Mouse (Mus musculus): ENCODE results near the gene Kcnc2. TPM values are rescaled to one million over a fixed set of nuclear protein-coding genes. Genes with fewer than 3 reads are reported as not detected.

Gene Kcnc2
- polyA plus RNA-seq, 1 experiment from 2014 or later = not detected

DNA sequence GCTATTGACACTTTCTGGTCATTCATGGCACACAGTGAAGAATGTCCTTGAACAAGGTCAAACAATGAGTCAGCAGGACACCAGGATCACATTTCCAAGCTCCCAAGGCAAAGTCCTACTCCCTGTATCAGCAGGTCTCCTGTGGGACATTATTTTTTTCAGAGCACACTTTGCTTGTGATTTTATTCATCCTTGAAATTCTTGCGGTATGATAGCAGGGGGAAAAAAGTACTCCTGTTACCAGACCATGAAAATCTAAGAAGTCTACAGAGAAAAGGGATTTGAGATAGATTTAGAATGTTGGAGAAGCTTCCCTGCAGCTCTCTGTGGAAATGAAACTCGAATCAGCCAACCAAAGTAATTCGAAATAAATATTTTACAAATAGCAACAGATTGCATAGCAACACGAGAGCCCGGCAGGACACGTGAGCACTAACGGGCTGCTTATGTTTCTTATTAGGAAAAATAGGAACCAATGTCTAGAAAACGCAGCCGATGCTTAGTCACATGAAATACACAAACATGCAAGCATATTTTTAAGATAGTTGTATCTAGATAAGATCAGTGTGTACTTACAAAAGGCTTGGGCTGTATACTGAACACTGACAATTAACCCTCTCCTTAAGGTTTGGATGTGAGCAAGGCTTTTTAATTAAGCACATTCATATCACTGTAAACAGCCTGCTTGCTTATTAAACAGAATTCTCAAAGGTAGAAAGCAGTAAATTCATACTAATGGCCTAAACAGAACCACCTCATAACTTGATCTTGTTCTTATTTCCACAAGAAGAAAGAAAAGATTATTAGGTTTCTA, 129.9 kb downstream of the Kcnc2 start:
- Histone ChIP-seq H3K4me2 (no peak overlapping the region), H3K27ac (no peak overlapping the region), H3K9me3 (replicated peaks) (no peaks in the 10 kb centered on the region), H3K27me3 (replicated peaks) (no peaks in the 10 kb centered on the region), H3K4me1 (no peaks in the 10 kb centered on the region), H3K9ac (no peak overlapping the region), H3K4me3 (no peak overlapping the region), H3K36me3 (no peaks in the 10 kb centered on the region)
- WGBS (ENCODE audit: insufficient replicate concordance) = 74% methylated on average over 9 of the region's 9 CpGs
- ATAC-seq = no peak

DNA sequence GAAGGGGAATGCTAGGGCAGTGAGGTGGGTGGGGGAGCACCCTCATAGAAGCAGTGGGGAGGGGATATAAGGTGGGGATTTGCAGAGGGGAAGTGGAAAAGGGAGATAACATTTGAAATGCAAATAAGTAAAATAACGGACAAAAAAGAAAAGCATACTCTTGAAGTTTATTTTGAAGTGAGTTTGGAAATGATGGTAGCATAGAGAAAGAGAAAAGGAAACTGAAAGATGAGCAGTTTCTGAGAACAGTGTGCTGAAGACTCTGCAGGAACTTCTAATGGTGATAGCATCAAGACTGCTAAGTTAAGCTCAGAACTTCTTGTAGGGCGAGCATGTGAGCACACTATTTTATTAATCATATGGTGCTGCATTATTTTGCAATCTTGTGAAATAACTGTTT, 138.6 kb downstream of the Kcnc2 start:
- Histone ChIP-seq H3K27ac (no peak overlapping the region), H3K4me3 (no peak overlapping the region), H3K9me3 (replicated peaks) (no peaks in the 10 kb centered on the region), H3K9ac (no peak overlapping the region), H3K4me2 (no peak overlapping the region), H3K36me3 (no peaks in the 10 kb centered on the region), H3K4me1 (no peaks in the 10 kb centered on the region), H3K27me3 (replicated peaks) (no peaks in the 10 kb centered on the region)
- no peak for ATAC-seq
- 43% methylated on average over 2 of the region's 2 CpGs for WGBS (ENCODE audit: insufficient replicate concordance)

DNA sequence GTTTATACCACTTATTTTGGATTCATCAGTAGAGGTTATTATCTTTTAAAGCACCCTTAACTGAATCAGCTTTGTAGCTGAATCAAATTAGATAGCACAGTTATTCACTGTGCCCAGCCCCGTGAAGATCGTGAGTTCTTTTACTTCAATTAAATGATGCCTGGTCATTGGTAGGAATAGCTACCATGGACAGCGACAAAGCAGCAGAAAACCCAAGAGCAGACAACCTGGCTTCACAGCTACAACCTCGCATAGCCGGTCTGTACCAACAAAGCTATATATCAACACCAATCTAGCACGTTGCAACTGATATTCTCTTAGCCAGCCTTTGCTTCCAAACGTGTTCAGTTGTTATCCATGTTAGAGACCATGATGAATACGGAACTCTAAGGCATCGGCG, 152.4 kb downstream of the Kcnc2 start:
- no peak overlapping the region for H3K27ac ChIP-seq
- H3K9me3 ChIP-seq (replicated peaks) = no peaks in the 10 kb centered on the region
- 53% methylated on average over 10 of the region's 10 CpGs for WGBS (ENCODE audit: insufficient replicate concordance)
- H3K27me3 ChIP-seq (replicated peaks) = no peaks in the 10 kb centered on the region
- H3K4me1 ChIP-seq = no peaks in the 10 kb centered on the region
- H3K4me2 ChIP-seq = no peak overlapping the region
- H3K9ac ChIP-seq = no peak overlapping the region
- no peak for ATAC-seq
- H3K36me3 ChIP-seq = no peaks in the 10 kb centered on the region
- no peak overlapping the region for H3K4me3 ChIP-seq

GRCm38 (mm10) chr10:112436950-112437349, 166.0 kb downstream of the Kcnc2 start:
- Histone ChIP-seq H3K4me3 (no peak overlapping the region), H3K27me3 (replicated peaks) (no peaks in the 10 kb centered on the region), H3K9ac (no peak overlapping the region), H3K36me3 (no peaks in the 10 kb centered on the region), H3K4me1 (no peaks in the 10 kb centered on the region), H3K9me3 (replicated peaks) (no peaks in the 10 kb centered on the region), H3K4me2 (no peak overlapping the region), H3K27ac (no peak overlapping the region)
- no peak for ATAC-seq
- WGBS (ENCODE audit: insufficient replicate concordance) = 44% methylated on average over 2 of the region's 2 CpGs

DNA sequence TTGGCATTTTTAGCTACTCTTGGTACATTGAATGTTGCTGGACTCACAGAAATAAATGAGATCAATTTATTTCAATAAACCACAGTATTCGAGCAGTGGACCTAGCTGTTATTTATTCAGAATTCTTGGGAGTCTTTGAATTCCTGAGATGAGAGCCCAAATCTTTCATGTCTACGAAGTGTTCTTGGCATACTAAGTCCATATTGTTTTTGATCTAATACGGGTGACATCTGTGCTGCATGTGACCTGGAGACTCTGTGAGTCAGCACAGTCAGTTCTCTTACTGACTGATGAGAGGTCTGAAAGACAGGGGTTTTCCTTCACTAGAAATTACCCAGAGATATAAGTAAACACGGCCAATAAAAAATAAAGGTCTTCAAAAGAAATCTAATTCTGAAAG, 173.7 kb downstream of the Kcnc2 start:
- WGBS (ENCODE audit: insufficient replicate concordance) = 53% methylated on average over 4 of the region's 4 CpGs
- H3K27ac ChIP-seq = no peak overlapping the region
- H3K9me3 ChIP-seq (replicated peaks) = no peaks in the 10 kb centered on the region
- H3K4me1 ChIP-seq = no peaks in the 10 kb centered on the region
- H3K4me2 ChIP-seq = no peak overlapping the region
- H3K9ac ChIP-seq = no peak overlapping the region
- no peak for ATAC-seq
- H3K4me3 ChIP-seq = no peak overlapping the region
- no peaks in the 10 kb centered on the region for H3K27me3 ChIP-seq (replicated peaks)
- H3K36me3 ChIP-seq = no peaks in the 10 kb centered on the region

DNA sequence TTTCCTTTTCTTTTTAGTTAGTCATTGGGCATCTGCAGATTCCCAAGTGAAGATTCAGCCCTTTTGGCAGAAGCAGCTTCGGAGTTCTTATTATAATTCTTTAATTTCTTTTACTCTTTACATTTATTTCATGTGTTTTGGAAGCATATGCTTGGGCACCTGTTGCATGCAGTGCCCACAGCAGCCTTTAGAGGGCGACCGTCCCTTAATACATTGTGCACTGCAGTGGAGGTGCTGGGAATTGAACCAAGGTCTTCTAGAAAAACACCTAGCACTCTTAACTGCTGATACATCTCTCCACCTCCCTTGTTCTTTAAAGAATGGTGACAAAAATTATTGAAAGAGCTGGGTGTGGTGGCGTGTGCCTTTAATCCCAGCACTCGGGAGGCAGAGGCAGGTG, 180.0 kb downstream of the Kcnc2 start:
- no peak overlapping the region for H3K4me3 ChIP-seq
- no peak for ATAC-seq
- H3K27ac ChIP-seq = no peak overlapping the region
- peaks cover 5% of the 10 kb centered on the region; the same call in 1 of the 2 replicates for H3K9me3 ChIP-seq (replicated peaks)
- 59% methylated on average over 5 of the region's 5 CpGs for WGBS (ENCODE audit: insufficient replicate concordance)
- H3K4me2 ChIP-seq = no peak overlapping the region
- no peaks in the 10 kb centered on the region for H3K4me1 ChIP-seq
- H3K36me3 ChIP-seq = no peaks in the 10 kb centered on the region
- no peaks in the 10 kb centered on the region for H3K27me3 ChIP-seq (replicated peaks)
- no peak overlapping the region for H3K9ac ChIP-seq

- H3K4me1 ChIP-seq = no peaks in the 10 kb centered on the region
- 66% methylated on average over 6 of the region's 6 CpGs for WGBS (ENCODE audit: insufficient replicate concordance)
- ATAC-seq = no peak
- no peaks in the 10 kb centered on the region for H3K9me3 ChIP-seq (replicated peaks)
- H3K27me3 ChIP-seq (replicated peaks) = no peaks in the 10 kb centered on the region
- H3K36me3 ChIP-seq = no peaks in the 10 kb centered on the region
- H3K4me3 ChIP-seq = no peak overlapping the region
- H3K4me2 ChIP-seq = no peak overlapping the region
- no peak overlapping the region for H3K9ac ChIP-seq
- H3K27ac ChIP-seq = no peak overlapping the region
Observed at GRCm38 (mm10) chr10:112468689-112469384, 197.9 kb downstream of the Kcnc2 start.

DNA sequence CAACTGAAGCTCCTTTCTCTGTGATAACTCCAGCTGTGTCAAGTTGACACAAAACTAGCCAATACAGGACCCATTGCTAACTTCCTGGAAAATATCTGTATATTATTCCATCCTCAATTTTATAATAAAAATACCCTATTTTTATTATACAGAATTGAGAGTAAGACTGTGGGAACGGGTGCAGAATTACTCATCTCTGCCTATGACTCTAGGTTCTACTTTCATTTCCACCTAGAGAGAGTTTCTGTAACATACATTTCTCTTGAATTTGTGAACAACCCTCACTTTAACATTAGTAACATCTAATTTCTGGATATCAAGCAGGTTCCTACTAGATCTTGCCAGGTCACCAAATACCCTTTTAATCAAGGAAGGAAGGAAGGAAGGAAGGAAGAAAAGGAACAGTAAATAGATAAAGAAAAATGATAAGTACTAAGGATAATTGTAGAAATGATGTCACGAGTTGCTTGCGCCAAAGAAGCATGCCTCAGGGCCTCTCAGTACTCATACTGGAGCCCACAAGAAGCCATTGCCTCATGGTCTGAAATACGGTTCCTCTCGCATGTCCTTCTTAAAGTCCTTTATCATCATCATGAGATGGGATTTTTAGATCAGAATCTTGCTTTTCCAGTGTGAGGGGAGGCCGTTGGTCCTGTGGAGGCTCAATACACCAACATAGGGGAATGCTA, 203.3 kb downstream of the Kcnc2 start:
- no peaks in the 10 kb centered on the region for H3K36me3 ChIP-seq
- H3K27me3 ChIP-seq (replicated peaks) = no peaks in the 10 kb centered on the region
- H3K9ac ChIP-seq = no peak overlapping the region
- H3K4me1 ChIP-seq = no peaks in the 10 kb centered on the region
- no peak for ATAC-seq
- no peaks in the 10 kb centered on the region for H3K9me3 ChIP-seq (replicated peaks)
- no peak overlapping the region for H3K4me3 ChIP-seq
- 65% methylated on average over 6 of the region's 6 CpGs for WGBS (ENCODE audit: insufficient replicate concordance)
- no peak overlapping the region for H3K27ac ChIP-seq
- no peak overlapping the region for H3K4me2 ChIP-seq

DNA sequence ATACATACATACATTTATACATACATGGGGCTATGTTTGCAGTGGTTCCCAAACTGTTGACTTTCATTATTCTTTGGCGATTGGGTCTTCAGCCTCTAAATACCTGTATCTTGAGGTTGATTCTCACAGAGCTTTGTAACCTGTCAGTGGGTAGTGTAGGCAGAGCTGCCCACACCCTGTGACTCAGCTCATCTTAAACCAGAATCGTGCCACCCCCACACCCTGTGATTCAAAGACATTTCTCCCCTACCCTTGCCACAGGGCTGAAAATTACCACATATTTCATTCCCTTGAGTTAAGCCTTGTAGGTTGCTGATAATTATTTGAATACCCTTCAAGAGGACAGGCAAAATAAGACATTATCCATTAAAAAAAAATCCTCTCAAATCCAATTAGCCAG, 210.5 kb downstream of the Kcnc2 start:
- Histone ChIP-seq H3K9me3 (replicated peaks) (no peaks in the 10 kb centered on the region), H3K27ac (no peak overlapping the region), H3K27me3 (replicated peaks) (no peaks in the 10 kb centered on the region), H3K4me1 (no peaks in the 10 kb centered on the region), H3K36me3 (no peaks in the 10 kb centered on the region), H3K4me3 (no peak overlapping the region), H3K9ac (no peak overlapping the region), H3K4me2 (no peak overlapping the region)
- ATAC-seq = no peak
- WGBS (ENCODE audit: insufficient replicate concordance) = 63% methylated on average over 2 of the region's 2 CpGs

DNA sequence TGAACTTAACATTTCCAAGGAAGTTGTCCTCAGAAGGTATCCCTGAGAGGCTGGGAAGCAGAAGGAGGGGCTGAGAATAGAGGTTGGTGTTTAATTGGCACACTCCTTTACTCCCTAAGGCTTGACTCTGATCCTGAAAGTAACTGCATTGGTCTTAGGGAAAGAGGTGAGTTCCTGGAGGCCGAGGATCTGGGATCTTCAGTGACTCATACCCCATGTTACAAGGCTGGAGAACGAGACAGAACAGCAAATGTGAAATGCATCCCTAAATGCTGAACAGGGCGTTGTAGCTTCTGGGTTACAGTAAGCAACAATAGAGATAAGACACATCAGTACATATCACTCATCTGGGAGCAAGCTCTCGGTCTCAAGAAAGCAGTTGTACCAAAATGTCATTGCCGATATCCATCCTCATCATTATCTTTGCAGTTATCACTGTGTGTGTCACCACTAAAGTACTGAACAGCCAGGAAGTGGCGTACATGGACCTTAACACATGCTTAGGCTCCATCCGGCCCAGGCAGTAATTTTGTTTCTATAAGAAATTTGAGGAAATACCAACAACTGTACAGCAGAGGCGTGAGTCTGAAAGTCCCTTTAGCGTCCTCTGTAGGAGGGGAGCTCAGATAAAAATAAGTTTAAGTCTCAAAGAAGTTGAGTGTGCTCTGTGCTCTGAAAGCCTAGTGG, 211.1 kb downstream of the Kcnc2 start:
- no peak for ATAC-seq
- Histone ChIP-seq H3K27ac (no peak overlapping the region), H3K9me3 (replicated peaks) (no peaks in the 10 kb centered on the region), H3K36me3 (no peaks in the 10 kb centered on the region), H3K9ac (no peak overlapping the region), H3K4me1 (no peaks in the 10 kb centered on the region), H3K27me3 (replicated peaks) (no peaks in the 10 kb centered on the region), H3K4me2 (no peak overlapping the region), H3K4me3 (no peak overlapping the region)
- 56% methylated on average over 9 of the region's 9 CpGs for WGBS (ENCODE audit: insufficient replicate concordance)

- Histone ChIP-seq H3K36me3 (no peaks in the 10 kb centered on the region), H3K9ac (no peak overlapping the region), H3K27me3 (replicated peaks) (no peaks in the 10 kb centered on the region), H3K4me2 (no peak overlapping the region), H3K4me3 (no peak overlapping the region), H3K27ac (no peak overlapping the region), H3K4me1 (no peaks in the 10 kb centered on the region), H3K9me3 (replicated peaks) (no peaks in the 10 kb centered on the region)
- WGBS (ENCODE audit: insufficient replicate concordance) = 76% methylated on average over 11 of the region's 11 CpGs
- ATAC-seq = no peak
Observed at GRCm38 (mm10) chr10:112484387-112485105, 213.6 kb downstream of the Kcnc2 start.

All from liver, embryonic 12.5 days (tissue).